Mouse (Mus musculus): Measurements from ENCODE around the gene Wnt3a. TPM values are rescaled to one million over a fixed set of nuclear protein-coding genes. Genes with fewer than 3 reads are reported as not detected.

Wnt3a gene
- total and polyA plus RNA-seq, 3 experiments, result not detected

DNA sequence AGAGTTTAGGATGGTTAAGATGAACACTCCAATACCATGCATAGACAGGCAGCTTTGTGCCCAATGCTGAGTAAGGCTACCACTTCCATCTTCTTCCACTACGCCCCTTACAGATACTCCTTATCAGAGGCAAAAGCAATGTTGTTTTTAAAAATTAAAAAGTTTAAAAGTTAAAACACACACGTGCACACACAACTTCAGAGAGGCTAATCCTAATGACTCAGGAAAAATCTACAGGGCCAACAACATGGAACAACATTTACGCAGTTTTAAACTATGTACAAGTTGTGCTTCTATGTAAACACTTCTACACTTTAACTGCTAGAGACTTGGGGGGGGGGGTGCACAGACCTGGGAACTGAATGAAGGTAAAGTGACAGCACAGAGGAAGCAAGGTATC is 66.5 kb downstream of the Wnt3a start:
- Histone ChIP-seq H3K9ac (ENCODE audit: control insufficient read depth, low read depth, low read length, poor library complexity, severe bottlenecking) (no peak overlapping the region), H3K9me3 (replicated peaks; ENCODE audit: insufficient read depth, low read length) (no peaks in the 10 kb centered on the region), H3K79me2 (ENCODE audit: control insufficient read depth, insufficient read depth, low read length, poor library complexity) (peaks cover 91% of the 10 kb centered on the region), H3K27me3 (ENCODE audit: control insufficient read depth in 1 of 2, insufficient read depth in 2 of 2, low read length in 2 of 2) (no peaks in the 10 kb centered on the region), H3K27ac (ENCODE audit: control insufficient read depth, low read depth, low read length) (no peak overlapping the region), H3K36me3 (ENCODE audit: control insufficient read depth in 1 of 2, insufficient read depth in 2 of 2, low read length in 2 of 2) (peaks cover 16 to 64% of the 10 kb centered on the region in 2 experiments), H3K4me3 (ENCODE audit: control insufficient read depth in 1 of 2, insufficient read depth in 1 of 2, low read depth in 2 of 2, low read length in 2 of 2) (no peak overlapping the region), H3K4me1 (ENCODE audit: control insufficient read depth in 1 of 2, insufficient read depth in 2 of 2, low read length in 2 of 2) (peaks cover 34 to 46% of the 10 kb centered on the region in 2 experiments)
- no peak for DNase-seq (ENCODE audit: low read depth, low spot score)
- TF ChIP-seq CHD2 (IDR thresholded peaks at IDR 0.05; ENCODE audit: low read length), result no peak
- peak in 1 of 2 experiments; percentile 17; a peak in 1 of 4 replicates for TF ChIP-seq EP300 (IDR thresholded peaks at IDR 0.05; ENCODE audit: low read depth in 1 of 2, low read length in 2 of 2)
- TF ChIP-seq USF2 (IDR thresholded peaks at IDR 0.05; ENCODE audit: borderline replicate concordance in 1 of 2, insufficient read depth in 1 of 2, low read depth in 1 of 2, low read length in 2 of 2), result no peak
- no peak for TF ChIP-seq ZNF384 (IDR thresholded peaks at IDR 0.05; ENCODE audit: low read depth, low read length)
- peak; percentile 54 for TF ChIP-seq MXI1 (IDR thresholded peaks at IDR 0.05; ENCODE audit: low read depth, low read length)
- no peak for TF ChIP-seq ETS1 (IDR thresholded peaks at IDR 0.05; ENCODE audit: low read depth, low read length)
- TF ChIP-seq RCOR1 (IDR thresholded peaks at IDR 0.05; ENCODE audit: low read depth, low read length), result no peak; the same call in 1 of the 2 replicates
- peak; percentile 82; the same call in 1 of the 2 replicates for TF ChIP-seq BHLHE40 (IDR thresholded peaks at IDR 0.05; ENCODE audit: borderline replicate concordance, low read depth, low read length)
- no peak for TF ChIP-seq MYB (IDR thresholded peaks at IDR 0.05; ENCODE audit: low read depth, low read length)
- TF ChIP-seq GATA1 (IDR thresholded peaks at IDR 0.05; ENCODE audit: low read depth, low read length), result no peak
- TF ChIP-seq POLR2AphosphoS5 (IDR thresholded peaks at IDR 0.05; ENCODE audit: borderline replicate concordance, low read depth, low read length), result no peak
- no peak for TF ChIP-seq MEF2A (IDR thresholded peaks at IDR 0.05; ENCODE audit: extremely low read depth, insufficient replicate concordance, low read depth, low read length, poor library complexity, severe bottlenecking)
- no peak for TF ChIP-seq ZC3H11A (IDR thresholded peaks at IDR 0.05; ENCODE audit: low read depth, low read length)
- no peak for TF ChIP-seq RAD21 (IDR thresholded peaks at IDR 0.05; ENCODE audit: low read depth, low read length)
- no peak for TF ChIP-seq MAFK (IDR thresholded peaks at IDR 0.05; ENCODE audit: borderline replicate concordance, low read depth, low read length)

DNA sequence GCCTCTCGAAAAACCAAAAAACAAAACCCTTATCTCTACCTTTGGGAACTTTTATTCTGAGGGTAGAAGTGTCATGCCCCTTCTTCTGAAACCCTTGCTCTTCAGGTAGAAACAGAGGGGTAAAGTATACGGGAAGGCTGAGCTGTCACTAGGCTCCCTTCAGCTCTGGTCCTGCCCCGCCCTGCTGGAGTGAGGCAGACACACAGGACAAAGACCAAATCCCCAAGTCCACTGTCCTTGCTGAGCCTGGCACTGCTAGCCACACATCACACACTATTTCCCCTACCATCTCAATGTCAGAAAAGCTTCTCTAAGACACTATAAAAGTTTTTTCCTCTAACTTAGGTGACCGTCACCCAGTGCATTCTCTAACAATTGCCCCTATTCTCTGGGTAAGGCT is 68.2 kb downstream of the Wnt3a start:
- no peak overlapping the region for H3K27ac ChIP-seq (ENCODE audit: control insufficient read depth, low read depth, low read length)

More for the DNA sequence above, 68.2 kb downstream of the Wnt3a start:
- no peaks in the 10 kb centered on the region for H3K27me3 ChIP-seq (ENCODE audit: control insufficient read depth in 1 of 2, insufficient read depth in 2 of 2, low read length in 2 of 2)
- H3K4me1 ChIP-seq (ENCODE audit: control insufficient read depth in 1 of 2, insufficient read depth in 2 of 2, low read length in 2 of 2), result peaks cover 37 to 57% of the 10 kb centered on the region in 2 experiments
- no peaks in the 10 kb centered on the region for H3K9me3 ChIP-seq (replicated peaks; ENCODE audit: insufficient read depth, low read length)
- no peak overlapping the region for H3K9ac ChIP-seq (ENCODE audit: control insufficient read depth, low read depth, low read length, poor library complexity, severe bottlenecking)
- H3K4me3 ChIP-seq (ENCODE audit: control insufficient read depth in 1 of 2, insufficient read depth in 1 of 2, low read depth in 2 of 2, low read length in 2 of 2), result no peak overlapping the region
- no peak for TF ChIP-seq MXI1 (IDR thresholded peaks at IDR 0.05; ENCODE audit: low read depth, low read length)
- no peak for TF ChIP-seq TCF12 (IDR thresholded peaks at IDR 0.05; ENCODE audit: low read depth, low read length)
- TF ChIP-seq GATA1 (IDR thresholded peaks at IDR 0.05; ENCODE audit: low read depth, low read length), result no peak
- TF ChIP-seq KAT2A (conservative IDR thresholded peaks at IDR 0.05; ENCODE audit: low read depth, low read length), result no peak
- TF ChIP-seq TBP (IDR thresholded peaks at IDR 0.05; ENCODE audit: low read depth, low read length), result no peak
- no peak for TF ChIP-seq MEF2A (IDR thresholded peaks at IDR 0.05; ENCODE audit: extremely low read depth, insufficient replicate concordance, low read depth, low read length, poor library complexity, severe bottlenecking)
- TF ChIP-seq BHLHE40 (IDR thresholded peaks at IDR 0.05; ENCODE audit: borderline replicate concordance, low read depth, low read length), result no peak
- no peak for TF ChIP-seq GABPA (IDR thresholded peaks at IDR 0.05; ENCODE audit: low read depth, low read length)
- H3K79me2 ChIP-seq (ENCODE audit: control insufficient read depth, insufficient read depth, low read length, poor library complexity), result peaks cover 96% of the 10 kb centered on the region
- no peak for DNase-seq (ENCODE audit: low read depth, low spot score)
- H3K36me3 ChIP-seq (ENCODE audit: control insufficient read depth in 1 of 2, insufficient read depth in 2 of 2, low read length in 2 of 2), result peaks cover 23 to 77% of the 10 kb centered on the region in 2 experiments

Data from MEL (cell line).